Mouse (Mus musculus): ENCODE data around the gene Vps26a.

The Vps26a gene

DNA sequence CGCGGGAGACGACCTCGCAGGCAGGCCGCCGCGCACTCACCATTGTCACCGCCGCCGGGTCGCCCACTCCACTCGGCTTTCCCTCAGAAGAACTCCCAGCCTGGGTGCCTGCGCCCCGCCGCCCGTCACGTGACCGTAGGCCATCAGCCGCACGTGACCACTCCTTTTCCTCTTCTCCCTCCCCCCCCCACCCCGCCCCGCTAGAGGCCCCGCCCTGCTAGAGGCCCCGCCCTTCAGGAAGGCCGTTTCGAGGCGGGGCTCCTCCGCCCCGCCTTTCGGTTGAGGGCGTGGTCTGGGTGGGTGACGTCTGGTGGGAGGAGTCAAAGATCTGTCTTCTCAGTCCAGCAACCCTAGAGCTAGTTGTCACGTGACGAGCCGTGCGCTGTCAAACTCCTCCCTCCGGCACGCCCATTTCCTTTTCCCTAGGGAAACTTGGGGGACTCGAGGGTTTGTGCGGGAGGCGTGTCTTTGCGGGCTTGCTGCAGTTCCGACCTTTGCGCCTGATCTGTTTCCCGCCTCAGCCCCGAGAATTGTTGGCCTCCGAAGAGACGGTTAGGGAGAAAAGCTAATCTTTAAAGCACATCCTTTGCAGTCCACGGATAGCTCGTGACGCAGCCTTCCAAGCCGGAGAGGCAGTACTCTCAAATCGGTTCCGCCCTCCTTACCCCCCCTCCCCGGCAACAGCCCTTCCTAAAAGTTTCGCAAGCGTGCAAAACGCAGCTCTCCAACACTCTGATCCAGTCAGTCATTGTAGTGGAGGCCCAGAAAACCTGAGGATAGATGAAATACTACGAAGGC, at the start of gene Vps26a:
Vps26a (minus strand) TSS at position 188 of the 798 bp plus-strand sequence.
- peak; percentile 99 for DNase-seq

- no peak for DNase-seq
Observed at GRCm38 (mm10) chr10:62534509-62534908, 47.9 kb upstream of the Vps26a start.

DNA sequence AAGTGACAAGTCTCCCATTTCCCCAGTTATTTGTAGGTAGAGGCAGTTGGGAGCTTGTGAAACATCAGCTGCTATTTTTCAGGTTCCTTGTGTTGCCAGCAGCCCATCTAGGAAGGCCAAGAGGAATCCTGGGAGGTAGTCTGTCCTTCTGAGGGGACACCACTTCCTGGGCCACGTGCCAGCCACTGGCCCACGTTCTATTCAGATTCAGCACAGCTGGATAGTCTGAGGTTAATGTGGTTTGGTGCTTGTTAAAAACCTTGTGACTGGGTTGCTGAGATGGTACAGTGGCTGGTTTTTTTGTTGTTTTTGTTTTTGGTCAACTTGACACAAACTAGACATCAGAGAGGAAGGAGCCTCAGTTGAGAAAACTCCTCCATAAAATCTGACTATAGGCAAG, 46.2 kb upstream of the Vps26a start:
- no peak for DNase-seq

DNA sequence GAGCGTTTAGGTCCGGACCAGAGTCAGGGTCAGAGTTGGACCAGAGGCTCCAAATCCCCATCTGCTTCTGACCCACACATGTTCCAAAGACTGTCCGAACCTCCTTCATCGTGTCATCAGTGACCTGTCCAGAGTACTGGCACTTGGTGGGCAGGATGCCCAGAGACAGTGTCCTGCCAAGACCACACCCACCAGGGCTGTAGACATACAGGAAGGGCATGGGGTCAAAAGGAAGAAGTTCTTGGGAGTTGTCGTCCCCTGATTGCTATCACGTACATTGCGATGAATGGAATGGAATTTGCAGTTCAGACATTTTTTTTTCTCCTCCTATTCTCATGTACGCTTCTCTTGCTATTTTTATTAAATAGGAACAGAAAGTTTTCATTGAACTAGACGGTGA, 43.6 kb upstream of the Vps26a start:
- DNase-seq, result no peak

DNA sequence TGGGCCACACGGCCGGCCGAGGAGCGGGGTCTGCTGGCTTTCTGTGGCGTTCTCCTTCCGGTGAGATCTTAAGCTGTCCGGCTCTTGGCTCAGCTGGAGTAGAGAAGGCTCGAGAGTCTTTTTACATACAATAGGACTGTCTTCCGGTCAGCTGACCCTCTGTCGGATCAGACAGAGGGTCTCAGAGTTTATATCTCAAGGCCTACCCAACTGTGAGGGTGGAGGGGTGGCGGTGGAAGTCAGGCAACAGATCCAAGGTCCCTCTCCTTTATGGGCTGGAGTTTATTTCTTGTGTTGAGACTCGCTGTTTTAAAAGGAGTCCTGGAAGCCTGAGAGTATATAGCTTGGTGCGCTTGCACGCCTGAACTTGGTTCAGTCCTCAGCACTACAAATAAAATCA, 40.7 kb upstream of the Vps26a start, which contains the start of gene Srgn:
Srgn (minus strand) TSS at position 101 of the 400 bp plus-strand sequence.
- no peak for DNase-seq

GRCm38 (mm10) chr10:62522346-62522950, 35.8 kb upstream of the Vps26a start:
- DNase-seq, result no peak

GRCm38 (mm10) chr10:62521763-62522162, 35.2 kb upstream of the Vps26a start:
- DNase-seq, result peak; percentile 53

DNA sequence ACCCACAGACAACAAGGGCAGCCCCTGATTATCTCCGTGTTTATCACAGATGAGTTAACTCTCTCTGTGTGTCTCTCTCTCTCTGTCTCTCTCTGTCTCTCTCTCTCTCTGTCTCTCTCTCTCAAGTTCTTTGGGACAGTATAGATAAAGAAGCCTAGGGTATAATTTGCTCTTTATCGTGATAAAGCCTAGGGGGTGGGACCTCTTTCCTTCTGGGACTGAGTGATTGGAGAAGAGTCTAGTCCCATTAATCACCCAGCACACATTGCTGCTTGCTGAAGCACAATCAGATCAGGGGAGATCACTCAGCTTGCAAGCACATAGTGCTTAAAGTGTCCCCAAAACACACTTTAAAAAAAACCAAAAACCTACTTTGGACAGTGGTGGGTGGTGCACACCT, 34.3 kb upstream of the Vps26a start:
- peak; percentile 36 for DNase-seq

DNA sequence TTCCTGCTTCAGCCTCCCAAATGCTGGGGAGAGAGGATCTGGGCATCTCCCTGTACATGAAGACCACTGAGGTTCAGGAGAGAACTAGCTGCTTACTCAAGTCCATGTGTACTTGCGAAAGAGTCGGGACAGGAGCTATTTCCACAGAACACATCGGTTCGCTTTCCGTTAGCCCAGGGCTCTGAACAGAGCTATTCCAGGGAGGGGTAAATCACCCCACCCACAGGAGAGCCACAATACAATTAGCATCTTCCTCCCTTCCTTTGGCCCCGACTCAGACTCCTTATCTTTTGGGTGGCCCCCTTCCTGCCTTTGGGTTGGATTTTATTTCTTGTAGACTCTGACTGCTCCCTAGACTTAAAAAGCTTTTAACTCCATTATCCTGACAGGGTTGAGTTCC, 30.9 kb upstream of the Vps26a start:
- no peak for DNase-seq

GRCm38 (mm10) chr10:62512855-62513254, 26.2 kb upstream of the Vps26a start:
- no peak for DNase-seq

DNA sequence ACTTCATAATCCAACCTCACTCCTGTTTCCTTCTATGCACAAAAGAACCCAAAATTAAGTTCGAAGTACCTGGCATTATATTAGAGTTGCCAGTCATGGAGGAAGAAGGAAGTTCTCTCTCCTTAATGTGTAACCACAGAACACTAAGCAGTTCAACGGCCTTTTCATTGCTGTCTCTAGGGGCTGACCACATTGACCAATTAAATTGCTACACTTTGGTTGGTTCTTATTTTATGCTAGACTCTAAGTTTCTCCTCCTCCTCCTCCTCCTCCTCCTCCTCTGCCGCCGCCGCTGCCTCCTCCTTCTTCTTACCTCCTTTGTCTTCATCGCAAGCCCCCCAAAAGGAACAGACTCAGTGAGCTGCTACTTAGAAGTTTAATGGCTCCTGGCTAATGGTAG, 24.9 kb upstream of the Vps26a start:
- DNase-seq, result no peak

DNA sequence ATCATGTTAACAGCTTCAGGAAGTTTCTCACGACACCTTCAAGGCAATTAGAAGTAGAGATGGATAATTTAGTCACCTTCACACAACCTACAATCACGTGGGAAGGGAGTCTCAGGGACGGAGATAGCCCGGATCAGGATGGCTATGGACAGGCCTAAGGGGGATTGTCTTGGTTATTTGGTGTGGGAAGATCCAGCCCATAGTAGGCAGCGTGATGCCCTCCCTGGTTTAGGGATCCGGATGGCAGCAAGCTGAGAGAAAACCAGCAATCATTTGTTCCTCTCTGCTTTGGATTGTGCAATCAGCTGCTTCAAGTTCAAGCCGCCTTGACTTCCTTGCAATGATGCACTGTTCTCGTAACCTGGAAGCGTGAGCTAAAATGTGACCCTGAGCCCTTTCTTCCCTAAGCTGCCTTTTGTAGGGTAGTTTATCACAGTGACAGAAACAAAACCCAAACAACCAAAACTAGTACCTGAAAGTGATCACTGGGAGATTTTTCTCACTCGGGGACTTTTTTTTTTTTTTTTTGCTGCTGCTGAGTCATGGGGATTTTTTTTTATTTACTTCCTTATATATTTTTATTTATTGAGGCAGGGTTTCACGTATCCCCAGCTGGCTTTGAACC, 22.5 kb upstream of the Vps26a start:
- no peak for DNase-seq

DNA sequence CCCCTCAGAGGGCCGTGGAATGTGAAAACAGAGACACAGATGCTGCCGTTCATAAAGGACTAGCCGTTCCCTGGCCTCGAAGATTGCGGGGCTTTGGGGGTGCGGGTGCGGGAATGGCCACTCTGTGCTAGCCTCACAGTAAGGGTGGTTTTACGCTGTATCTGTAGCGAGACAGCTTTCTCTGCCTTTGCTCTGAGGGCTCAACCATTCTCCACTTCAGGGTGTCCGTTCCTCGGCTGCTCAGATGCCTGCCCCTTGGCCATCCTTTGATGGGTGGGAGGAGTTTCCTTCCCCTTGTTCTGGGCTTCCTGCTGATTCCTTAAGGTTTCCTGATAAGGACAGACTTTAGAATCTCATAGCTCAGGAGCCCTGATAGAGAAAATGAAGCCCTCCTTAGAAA, 21.9 kb upstream of the Vps26a start:
- no peak for DNase-seq

DNA sequence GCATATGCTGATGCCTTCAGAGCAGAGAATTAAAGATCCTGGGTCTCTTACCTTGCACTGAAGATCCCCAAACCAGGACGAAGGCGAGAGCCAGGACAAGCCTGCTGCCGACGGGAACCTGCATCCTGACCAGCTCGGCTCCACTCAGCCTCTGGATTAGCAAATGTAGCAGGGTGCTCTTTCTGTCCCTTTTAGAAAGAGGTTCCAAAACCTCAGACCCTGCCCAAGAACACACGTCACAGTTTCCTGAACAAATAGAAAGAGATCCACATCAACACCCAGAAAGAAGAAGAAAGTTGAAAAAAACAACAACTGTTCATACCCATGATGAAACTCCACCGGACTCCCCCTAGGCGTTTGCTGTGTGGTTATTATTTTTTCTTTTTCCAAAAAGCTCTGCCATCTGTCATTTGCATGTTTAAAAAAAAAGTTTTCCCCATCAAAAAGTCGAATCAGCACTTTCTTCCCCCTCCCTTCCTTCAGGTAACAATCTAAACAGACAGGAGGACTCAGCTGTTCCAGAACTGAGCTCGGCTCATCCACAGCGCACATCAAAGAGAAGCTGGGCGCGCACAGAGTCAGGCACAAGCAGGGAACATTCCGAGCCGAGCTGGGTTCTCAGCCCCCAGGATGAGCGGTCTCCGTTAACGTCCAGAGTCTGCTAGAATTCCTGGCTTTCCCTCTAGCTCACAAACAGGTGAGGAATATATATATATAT, 21.1 kb upstream of the Vps26a start:
- peak; percentile 58 for DNase-seq

- DNase-seq, result no peak
Observed at GRCm38 (mm10) chr10:62507071-62507470, 20.5 kb upstream of the Vps26a start.

DNA sequence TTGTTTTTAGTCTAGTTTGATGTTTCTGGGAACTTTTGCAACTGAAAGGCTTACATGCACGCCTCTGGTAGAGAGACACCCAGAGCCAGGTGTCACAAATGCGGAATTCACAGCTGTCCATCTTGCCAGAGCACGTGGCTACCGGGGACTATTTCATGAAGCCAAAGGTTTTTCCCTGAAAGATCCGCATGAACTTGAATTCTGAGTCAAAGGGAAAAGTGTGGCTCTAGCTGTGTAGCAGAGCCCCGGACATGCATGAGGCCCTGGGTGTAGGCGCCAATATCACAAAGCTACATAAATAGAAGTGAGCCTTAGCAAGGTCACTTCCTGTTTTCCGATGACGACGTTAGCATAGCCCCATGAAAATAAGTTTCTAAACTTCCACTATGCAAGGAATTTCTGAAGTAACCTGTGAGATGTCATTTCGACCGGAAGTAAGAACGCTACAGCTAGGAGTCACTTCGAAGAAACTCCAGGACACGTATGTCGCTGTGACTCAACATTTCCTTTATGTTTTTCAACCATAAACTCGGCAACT, 19.5 kb upstream of the Vps26a start:
- DNase-seq, result peak; percentile 41

DNA sequence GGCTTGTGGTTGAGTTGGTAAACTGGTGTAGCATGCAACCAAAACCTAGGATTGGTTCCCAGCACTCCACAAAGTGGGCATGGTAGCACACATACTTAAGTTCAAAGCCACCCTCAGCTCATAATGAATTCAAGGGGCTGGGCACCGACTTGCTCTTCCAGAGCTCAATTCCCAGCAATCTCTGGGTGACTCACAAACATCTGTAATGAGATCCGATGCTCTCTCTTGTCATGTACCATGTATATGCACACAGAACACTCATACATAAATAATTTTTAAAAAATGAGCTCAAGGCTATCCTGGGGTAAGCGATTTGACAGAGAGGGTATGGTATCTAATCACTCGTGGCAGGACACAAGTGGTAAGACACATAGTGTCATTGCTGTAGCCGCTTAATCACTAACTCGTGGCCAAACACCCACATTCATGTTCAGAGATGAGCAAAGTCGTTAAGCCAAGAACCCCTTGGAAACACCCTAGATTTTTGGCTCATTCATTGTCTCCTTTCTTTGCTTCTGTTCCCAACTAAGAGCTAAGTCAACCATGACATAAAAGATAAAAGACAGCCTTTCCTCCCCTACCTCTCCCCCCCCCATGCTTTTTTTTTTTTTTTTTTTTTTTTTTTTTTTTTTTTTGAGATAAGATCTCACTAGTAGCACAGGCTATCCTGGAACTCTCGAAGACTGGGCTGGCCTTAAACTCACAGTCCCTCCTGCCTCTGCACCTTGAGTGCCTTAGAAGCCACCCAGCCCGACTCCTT, 18.8 kb upstream of the Vps26a start:
- DNase-seq, result no peak

DNA sequence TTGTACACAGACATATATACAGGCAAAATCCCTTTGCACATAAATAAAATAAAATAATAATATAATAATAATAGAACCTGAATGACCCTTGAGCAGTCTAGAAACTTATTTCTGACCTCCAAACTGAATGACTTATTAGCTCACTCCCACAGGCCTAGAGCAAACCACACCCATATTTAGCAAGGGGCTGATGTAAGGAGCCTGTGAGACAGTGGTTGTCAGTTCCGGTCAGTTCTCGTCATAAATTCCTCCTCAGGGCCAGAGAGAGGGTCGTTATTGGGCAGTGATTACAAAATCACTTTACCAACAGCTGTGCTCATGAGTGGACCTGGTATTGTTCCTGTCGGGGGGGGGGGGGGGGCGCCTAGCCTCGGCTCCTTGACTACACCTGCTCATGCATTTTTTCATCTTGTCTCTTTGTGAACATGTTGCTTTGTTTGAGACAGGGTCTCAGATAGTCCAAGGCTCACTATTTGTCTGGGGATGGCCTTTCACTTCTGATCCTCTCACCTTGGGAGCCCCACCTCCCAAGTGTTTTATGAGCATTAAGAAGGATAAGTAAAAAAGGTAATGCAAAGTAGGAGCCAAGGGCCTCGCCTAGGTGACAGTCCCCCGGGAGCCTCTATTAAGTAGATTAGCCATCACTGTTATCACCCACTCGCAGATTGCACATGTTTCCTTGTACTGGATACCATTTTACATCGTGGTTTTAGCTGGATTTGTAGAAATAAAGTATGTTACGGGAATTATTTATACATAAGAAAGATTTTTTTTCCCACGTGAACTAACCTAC, 17.4 kb upstream of the Vps26a start:
- no peak for DNase-seq

GRCm38 (mm10) chr10:62503353-62503752, 16.7 kb upstream of the Vps26a start:
- no peak for DNase-seq

DNA sequence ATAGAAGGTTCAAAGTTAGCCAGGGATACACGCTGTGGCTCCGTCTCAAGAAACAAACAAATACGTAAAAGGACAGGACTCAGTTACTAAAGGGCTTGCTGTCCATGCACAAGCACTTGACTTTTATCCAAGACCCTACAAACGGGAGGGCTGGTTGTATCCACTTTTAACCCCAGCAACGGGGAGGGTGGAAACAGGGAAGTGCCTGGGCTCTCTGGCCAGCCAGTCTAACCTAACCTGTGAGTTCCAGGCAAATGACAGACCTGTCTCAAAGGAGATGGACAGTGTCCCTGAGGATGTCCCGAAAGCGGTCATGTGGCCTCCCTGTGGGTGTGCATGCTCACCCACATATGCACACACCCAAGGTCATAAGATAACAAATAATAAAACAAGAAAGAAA, 15.3 kb upstream of the Vps26a start:
- DNase-seq, result no peak

DNA sequence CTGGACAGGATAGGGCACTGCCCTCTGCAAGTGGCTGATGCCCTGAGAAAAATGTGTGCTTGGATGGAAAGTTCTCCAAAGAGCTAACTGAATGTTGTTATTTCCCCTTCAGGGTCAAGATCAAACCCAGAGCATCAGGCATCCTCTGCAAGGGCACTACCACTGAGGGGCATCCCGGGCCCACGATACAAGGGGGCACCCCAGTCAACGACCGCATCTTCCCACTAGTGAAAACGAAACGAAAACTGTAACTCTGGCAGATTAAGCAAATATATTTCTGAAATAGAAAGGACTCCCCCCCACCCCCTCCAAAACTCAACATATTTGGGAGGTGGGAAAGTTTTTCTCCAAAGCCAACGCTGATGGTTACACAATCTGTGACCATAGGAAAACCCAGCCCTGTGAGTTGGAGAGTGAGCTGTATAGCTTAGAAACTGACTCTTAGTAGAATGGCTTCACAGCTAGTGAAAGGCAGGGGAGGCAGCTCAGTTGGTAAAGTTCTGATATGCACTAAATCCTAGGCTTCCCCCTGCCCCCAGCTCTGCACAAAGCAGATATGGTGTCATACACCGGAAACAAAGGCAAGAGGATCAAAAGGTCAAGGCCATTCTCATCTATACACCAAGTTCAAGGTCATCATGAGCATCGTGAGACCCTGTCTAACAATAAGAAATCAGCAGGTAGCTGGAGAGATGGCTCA, 14.5 kb upstream of the Vps26a start:
- no peak for DNase-seq

Data from liver (tissue).